Mouse (Mus musculus) kidney, adult 11 months (tissue): ENCODE measurements at regions not wholly inside any gene's neighbourhood (a gene's known extent, or its start where the extent isn't known, plus 50 kb on each side); places are given as distances from the start of the nearest gene placed in this dataset.

Experiments used
- DNase-seq: peaks from one replicate; pipeline ENCODE4 v3.0.0; 2022

- no peak for DNase-seq
These were observed 64.9 kb upstream of the Tpm1 start for GRCm38 (mm10) chr9:67114099-67114498.

- DNase-seq = no peak
These were observed 62.8 kb upstream of the Tpm1 start for GRCm38 (mm10) chr9:67111836-67112584.

GRCm38 (mm10) chr9:67107938-67108337, 58.7 kb upstream of the Tpm1 start:
- no peak for DNase-seq

GRCm38 (mm10) chr9:67105867-67106266, 56.7 kb upstream of the Tpm1 start:
- no peak for DNase-seq

GRCm38 (mm10) chr9:67105216-67105615, 56.0 kb upstream of the Tpm1 start:
- no peak for DNase-seq

GRCm38 (mm10) chr9:67104616-67105015, 55.4 kb upstream of the Tpm1 start:
- no peak for DNase-seq

GRCm38 (mm10) chr9:67102578-67102977, 53.4 kb upstream of the Tpm1 start:
- peak; percentile 21 for DNase-seq

- no peak for DNase-seq
These were observed 50.3 kb upstream of the Tpm1 start for GRCm38 (mm10) chr9:67099471-67099870.
